Comparison of ENCODE assay signal across 14 mouse cellular contexts in genomic region chr3:100820852-100821251, GRCm38 (mm10). TPM values are rescaled to one million over a fixed set of nuclear protein-coding genes. Genes with fewer than 3 reads are reported as not detected.
DNase-seq lines count a peak whose midpoint lies in the region; ATAC-seq and TF ChIP-seq lines count a peak whose summit lies in the region.
"Had no signal": no experiment of that assay in that cellular context is flagged by ENCODE, and none has a peak within 500 bp of the region (broad histone marks: within the 10 kb centered on the region; RNA-seq: fewer than 3 reads in every experiment).

No protein-coding gene starts in this region.

- peaks cover 9% of the 10 kb centered on the region; the same call in 1 of the 2 replicates for H3K27me3 ChIP-seq in kidney, embryonic 15.5 days
- H3K27me3 ChIP-seq in embryonic facial prominence, embryonic 15.5 days, result no peaks in the 10 kb centered on the region
- H3K27me3 ChIP-seq in hindbrain, embryonic 13.5 days, result no peaks in the 10 kb centered on the region
- H3K27me3 ChIP-seq in limb, embryonic 14.5 days (ENCODE audit: control insufficient read depth, insufficient read depth, low read length), result no peaks in the 10 kb centered on the region

- H3K9me3 ChIP-seq in kidney, embryonic 15.5 days (replicated peaks), result no peaks in the 10 kb centered on the region
- H3K9me3 ChIP-seq in embryonic facial prominence, embryonic 15.5 days (replicated peaks), result no peaks in the 10 kb centered on the region
- no peaks in the 10 kb centered on the region for H3K9me3 ChIP-seq in hindbrain, embryonic 13.5 days
- H3K9me3 ChIP-seq in limb, embryonic 14.5 days (ENCODE audit: control insufficient read depth, low read length), result no peaks in the 10 kb centered on the region

- no peak for DNase-seq in kidney, postnatal 25 days
- DNase-seq in limb, embryonic 14.5 days (ENCODE audit: low spot score), result peak; percentile 23
- no peak for DNase-seq in cerebellum, postnatal 25 days
- no peak for DNase-seq in spleen, postnatal 36 days (ENCODE audit: low spot score in 2 of 2)
- DNase-seq in heart, postnatal 14 days, result no peak
- DNase-seq: adrenal gland, postnatal 25 days; cerebellum, adult 8-10 months; kidney, adult 8-10 months; thymus, adult 2 months had no signal

- H3K27ac ChIP-seq in kidney, embryonic 15.5 days, result peak overlapping the region; percentile 77
- H3K27ac ChIP-seq in embryonic facial prominence, embryonic 15.5 days (replicated peaks), result peak overlapping the region; percentile 48; the same call in 1 of the 2 replicates
- H3K27ac ChIP-seq in hindbrain, embryonic 13.5 days, result peak overlapping the region; percentile 40
- no peak overlapping the region for H3K27ac ChIP-seq in limb, embryonic 14.5 days (replicated peaks; ENCODE audit: low read depth, low read length)

- H3K4me3 ChIP-seq in kidney, embryonic 15.5 days (replicated peaks), result no peak overlapping the region
- H3K4me3 ChIP-seq in embryonic facial prominence, embryonic 15.5 days (replicated peaks), result no peak overlapping the region
- H3K4me3 ChIP-seq in hindbrain, embryonic 13.5 days, result no peak overlapping the region
- H3K4me3 ChIP-seq in limb, embryonic 14.5 days (replicated peaks; ENCODE audit: low read length), result no peak overlapping the region

- 32% methylated on average over 2 of the region's 2 CpGs for WGBS in kidney, embryonic 15.5 days
- WGBS in embryonic facial prominence, embryonic 15.5 days, result 34% methylated on average over 2 of the region's 2 CpGs
- WGBS in hindbrain, embryonic 13.5 days, result 46% methylated on average over 2 of the region's 2 CpGs
- WGBS in limb, embryonic 14.5 days, result 41% methylated on average over 2 of the region's 2 CpGs

- ATAC-seq in kidney, embryonic 15.5 days (replicated peaks; ENCODE audit: low FRiP score), result peak; percentile 87
- no peak for ATAC-seq in embryonic facial prominence, embryonic 15.5 days (ENCODE audit: insufficient number of reproducible peaks, low FRiP score, low TSS enrichment, low read depth)
- ATAC-seq in hindbrain, embryonic 13.5 days (ENCODE audit: low FRiP score), result peak; percentile 62
- ATAC-seq in limb, embryonic 14.5 days (ENCODE audit: low FRiP score, low read depth), result no peak

- peaks cover 23% of the 10 kb centered on the region for H3K4me1 ChIP-seq in kidney, embryonic 15.5 days
- no peaks in the 10 kb centered on the region for H3K4me1 ChIP-seq in embryonic facial prominence, embryonic 15.5 days
- H3K4me1 ChIP-seq in hindbrain, embryonic 13.5 days (replicated peaks), result peaks cover 9% of the 10 kb centered on the region
- no peaks in the 10 kb centered on the region for H3K4me1 ChIP-seq in limb, embryonic 14.5 days (ENCODE audit: control insufficient read depth, insufficient read depth, low read length)

- TF ChIP-seq POLR2A in limb, embryonic 14.5 days (IDR thresholded peaks at IDR 0.05; ENCODE audit: borderline replicate concordance, extremely low read depth, insufficient read depth, insufficient read length), result no peak

- no peak overlapping the region for H3K9ac ChIP-seq in kidney, embryonic 15.5 days
- H3K9ac ChIP-seq in embryonic facial prominence, embryonic 15.5 days, result no peak overlapping the region
- H3K9ac ChIP-seq in hindbrain, embryonic 13.5 days, result 0 out of 2 replicates have a peak overlapping the region, but pooled peaks have one; percentile 13
- no peak overlapping the region for H3K9ac ChIP-seq in limb, embryonic 14.5 days (ENCODE audit: low read depth, low read length, severe bottlenecking)

- intact Hi-C loops in heart, postnatal 14 days (cut with DNase I), result no loop called here

- H3K4me2 ChIP-seq in kidney, embryonic 15.5 days, result 0 out of 2 replicates have a peak overlapping the region, but pooled peaks have one; percentile 15
- no peak overlapping the region for H3K4me2 ChIP-seq in embryonic facial prominence, embryonic 15.5 days (replicated peaks)
- H3K4me2 ChIP-seq in hindbrain, embryonic 13.5 days, result no peak overlapping the region
- no peak overlapping the region for H3K4me2 ChIP-seq in limb, embryonic 14.5 days (replicated peaks; ENCODE audit: low read depth, low read length, severe bottlenecking)
- H3K4me2 ChIP-seq: heart, embryonic 11.5 days had no signal

- H3K36me3 ChIP-seq in kidney, embryonic 15.5 days, result no peaks in the 10 kb centered on the region
- H3K36me3 ChIP-seq in embryonic facial prominence, embryonic 15.5 days, result no peaks in the 10 kb centered on the region
- H3K36me3 ChIP-seq in hindbrain, embryonic 13.5 days, result no peaks in the 10 kb centered on the region
- no peaks in the 10 kb centered on the region for H3K36me3 ChIP-seq in limb, embryonic 14.5 days (ENCODE audit: control insufficient read depth, insufficient read depth, low read length)

RNA-seq across cellular contexts. Expression of gene Vtcn1, which starts 4.4 kb away (rescaled TPM):
- 0.25 and 0.32 TPM in 2 replicates for polyA plus RNA-seq in kidney, embryonic 15.5 days (2015; fragmentation: Nextera tagmentation; extraction: Ambion mirVana)
- 0.70 and 0.80 TPM in 2 replicates for polyA plus RNA-seq in embryonic facial prominence, embryonic 15.5 days (2015; fragmentation: Nextera tagmentation; extraction: Ambion mirVana)
- polyA plus RNA-seq in hindbrain, embryonic 13.5 days (2015; fragmentation: Nextera tagmentation; extraction: Ambion mirVana), result not detected in 2 replicates
- 0.17 and 0.34 TPM in 2 replicates for polyA plus RNA-seq in limb, embryonic 14.5 days (2012; rRNA removed)
- 0.22 and 0.47 TPM in 2 replicates for polyA plus RNA-seq in limb, embryonic 14.5 days (2014; fragmentation: Nextera tagmentation; extraction: Ambion mirVana)
- under 1 TPM; 0.37 to 0.50 TPM for total RNA-seq in heart, postnatal 14 days (2021)
- total RNA-seq: adrenal gland, postnatal 25 days had no signal
- polyA plus RNA-seq: heart, embryonic 11.5 days; small intestine, adult 2 months had no signal

Comparison
In these comparisons a context has a peak if more than half of its experiments do, and no peak if none do; other contexts are left out.
1. ATAC-seq: peak in kidney, embryonic 15.5 days (single experiment) and hindbrain, embryonic 13.5 days (single experiment); none in embryonic facial prominence, embryonic 15.5 days (single experiment) and limb, embryonic 14.5 days (single experiment).